In genomic region chr3:6871752-6872151, GRCm38 (mm10) we compare ENCODE assay signal across 15 mouse cellular contexts.
"Had no signal": no experiment of that assay in that cellular context is flagged by ENCODE, and none has a peak within 500 bp of the region (broad histone marks: within the 10 kb centered on the region; RNA-seq: fewer than 3 reads in every experiment).

No protein-coding gene starts in this region.

- DNase-seq: retina, postnatal 1 day; right cerebral cortex, adult 18-20 months; right cerebral cortex, postnatal 14 days; right cerebral cortex, postnatal 25 days; right cerebral cortex, postnatal 4 days; spleen, adult 18-20 months; thymus, adult 18-20 months; thymus, adult 2 months; thymus, postnatal 14 days; thymus, postnatal 25 days; thymus, postnatal 36 days; thymus, postnatal 4 days had no signal

- H3K27me3 ChIP-seq: neural tube, embryonic 15.5 days; stomach, embryonic 15.5 days had no signal

- H3K9ac ChIP-seq: neural tube, embryonic 15.5 days; stomach, embryonic 15.5 days had no signal

- H3K36me3 ChIP-seq: neural tube, embryonic 15.5 days; stomach, embryonic 15.5 days had no signal

- H3K4me1 ChIP-seq: neural tube, embryonic 15.5 days; stomach, embryonic 15.5 days had no signal

- H3K9me3 ChIP-seq: neural tube, embryonic 15.5 days; stomach, embryonic 15.5 days had no signal

- H3K4me2 ChIP-seq: neural tube, embryonic 15.5 days; stomach, embryonic 15.5 days had no signal

- H3K4me3 ChIP-seq: neural tube, embryonic 15.5 days; stomach, embryonic 15.5 days had no signal

- H3K27ac ChIP-seq: neural tube, embryonic 15.5 days; stomach, embryonic 15.5 days; stomach, postnatal 0 days had no signal
